Mouse (Mus musculus): ENCODE measurements at regions not wholly inside any gene's neighbourhood (a gene's known extent, or its start where the extent isn't known, plus 50 kb on each side); places are given as distances from the start of the nearest gene placed in this dataset.

GRCm38 (mm10) chr14:89063971-89064370, 592.8 kb upstream of the Pcdh20 start:
- ATAC-seq (ENCODE audit: low FRiP score): no peak
- Histone ChIP-seq H3K27ac (ENCODE audit: low read depth, low read length) (no peak overlapping the region), H3K9me3 (ENCODE audit: control insufficient read depth, low read length) (no peaks in the 10 kb centered on the region), H3K27me3 (ENCODE audit: control insufficient read depth, insufficient read depth, low read length) (no peaks in the 10 kb centered on the region), H3K4me3 (ENCODE audit: low read depth, low read length) (no peak overlapping the region), H3K4me1 (ENCODE audit: control insufficient read depth, insufficient read depth, low read length) (no peaks in the 10 kb centered on the region), H3K36me3 (ENCODE audit: control insufficient read depth, insufficient read depth, low read length) (no peaks in the 10 kb centered on the region), H3K9ac (ENCODE audit: low read length) (no peak overlapping the region), H3K4me2 (no peak overlapping the region)
- 82% methylated on average over 1 of the region's 1 CpGs for WGBS
- DNase-seq (ENCODE audit: low spot score, missing footprints): no peak

GRCm38 (mm10) chr14:89062583-89063436, 591.6 kb upstream of the Pcdh20 start:
- no peak for DNase-seq (ENCODE audit: low spot score, missing footprints)
- H3K9ac ChIP-seq (ENCODE audit: low read length): no peak overlapping the region
- 63% methylated on average over 5 of the region's 5 CpGs for WGBS
- H3K9me3 ChIP-seq (ENCODE audit: control insufficient read depth, low read length): no peaks in the 10 kb centered on the region
- no peak overlapping the region for H3K4me3 ChIP-seq (ENCODE audit: low read depth, low read length)
- H3K27ac ChIP-seq (ENCODE audit: low read depth, low read length): no peak overlapping the region
- no peaks in the 10 kb centered on the region for H3K4me1 ChIP-seq (ENCODE audit: control insufficient read depth, insufficient read depth, low read length)
- H3K27me3 ChIP-seq (ENCODE audit: control insufficient read depth, insufficient read depth, low read length): no peaks in the 10 kb centered on the region
- ATAC-seq (ENCODE audit: low FRiP score): no peak
- no peaks in the 10 kb centered on the region for H3K36me3 ChIP-seq (ENCODE audit: control insufficient read depth, insufficient read depth, low read length)
- no peak overlapping the region for H3K4me2 ChIP-seq

- Histone ChIP-seq H3K4me3 (ENCODE audit: low read depth, low read length) (no peak overlapping the region), H3K36me3 (ENCODE audit: control insufficient read depth, insufficient read depth, low read length) (no peaks in the 10 kb centered on the region), H3K4me1 (ENCODE audit: control insufficient read depth, insufficient read depth, low read length) (no peaks in the 10 kb centered on the region), H3K9me3 (ENCODE audit: control insufficient read depth, low read length) (no peaks in the 10 kb centered on the region), H3K27ac (ENCODE audit: low read depth, low read length) (no peak overlapping the region), H3K27me3 (ENCODE audit: control insufficient read depth, insufficient read depth, low read length) (no peaks in the 10 kb centered on the region), H3K4me2 (no peak overlapping the region), H3K9ac (ENCODE audit: low read length) (no peak overlapping the region)
- no peak for DNase-seq (ENCODE audit: low spot score, missing footprints)
- 45% methylated on average over 1 of the region's 1 CpGs for WGBS
- ATAC-seq (ENCODE audit: low FRiP score): peak; percentile 44; the same call in 1 of the 2 replicates
Measured at GRCm38 (mm10) chr14:89061319-89061718, 590.1 kb upstream of the Pcdh20 start.

- no peak overlapping the region for H3K27ac ChIP-seq (ENCODE audit: low read depth, low read length)
- ATAC-seq (ENCODE audit: low FRiP score) (no peak), DNase-seq (ENCODE audit: low spot score, missing footprints) (peak; percentile 91)
- H3K36me3 ChIP-seq (ENCODE audit: control insufficient read depth, insufficient read depth, low read length): no peaks in the 10 kb centered on the region
- no peak overlapping the region for H3K4me3 ChIP-seq (ENCODE audit: low read depth, low read length)
- H3K9me3 ChIP-seq (ENCODE audit: control insufficient read depth, low read length): no peaks in the 10 kb centered on the region
- no peak overlapping the region for H3K4me2 ChIP-seq
- H3K27me3 ChIP-seq (ENCODE audit: control insufficient read depth, insufficient read depth, low read length): no peaks in the 10 kb centered on the region
- no peaks in the 10 kb centered on the region for H3K4me1 ChIP-seq (ENCODE audit: control insufficient read depth, insufficient read depth, low read length)
- H3K9ac ChIP-seq (ENCODE audit: low read length): no peak overlapping the region
Measured at GRCm38 (mm10) chr14:89034390-89034789, 563.2 kb upstream of the Pcdh20 start.

- WGBS: 96% methylated on average over 2 of the region's 2 CpGs
- Histone ChIP-seq H3K36me3 (ENCODE audit: control insufficient read depth, insufficient read depth, low read length) (no peaks in the 10 kb centered on the region), H3K4me1 (ENCODE audit: control insufficient read depth, insufficient read depth, low read length) (no peaks in the 10 kb centered on the region)
Measured at GRCm38 (mm10) chr14:89011440-89011839, 540.2 kb upstream of the Pcdh20 start.

GRCm38 (mm10) chr14:89009648-89010047, 538.5 kb upstream of the Pcdh20 start:
- Histone ChIP-seq H3K4me2 (no peak overlapping the region), H3K4me3 (ENCODE audit: low read depth, low read length) (no peak overlapping the region), H3K27me3 (ENCODE audit: control insufficient read depth, insufficient read depth, low read length) (no peaks in the 10 kb centered on the region), H3K4me1 (ENCODE audit: control insufficient read depth, insufficient read depth, low read length) (no peaks in the 10 kb centered on the region), H3K9ac (ENCODE audit: low read length) (no peak overlapping the region), H3K27ac (ENCODE audit: low read depth, low read length) (no peak overlapping the region), H3K9me3 (ENCODE audit: control insufficient read depth, low read length) (no peaks in the 10 kb centered on the region), H3K36me3 (ENCODE audit: control insufficient read depth, insufficient read depth, low read length) (no peaks in the 10 kb centered on the region)
- no peak for ATAC-seq (ENCODE audit: low FRiP score)
- no peak for DNase-seq (ENCODE audit: low spot score, missing footprints)
- WGBS: 33% methylated on average over 1 of the region's 1 CpGs

More at GRCm38 (mm10) chr14:89011440-89011839, 540.2 kb upstream of the Pcdh20 start:
- Histone ChIP-seq H3K27me3 (ENCODE audit: control insufficient read depth, insufficient read depth, low read length) (no peaks in the 10 kb centered on the region), H3K4me3 (ENCODE audit: low read depth, low read length) (no peak overlapping the region), H3K27ac (ENCODE audit: low read depth, low read length) (no peak overlapping the region), H3K4me2 (no peak overlapping the region), H3K9ac (ENCODE audit: low read length) (no peak overlapping the region), H3K9me3 (ENCODE audit: control insufficient read depth, low read length) (no peaks in the 10 kb centered on the region)
- ATAC-seq (ENCODE audit: low FRiP score): no peak
- no peak for DNase-seq (ENCODE audit: low spot score, missing footprints)

- H3K4me3 ChIP-seq (ENCODE audit: low read depth, low read length): no peak overlapping the region
- ATAC-seq (ENCODE audit: low FRiP score): no peak; the same call in 1 of the 2 replicates
- DNase-seq (ENCODE audit: low spot score, missing footprints): peak; percentile 93
- H3K27ac ChIP-seq (ENCODE audit: low read depth, low read length): no peak overlapping the region
- no peaks in the 10 kb centered on the region for H3K4me1 ChIP-seq (ENCODE audit: control insufficient read depth, insufficient read depth, low read length)
- no peaks in the 10 kb centered on the region for H3K36me3 ChIP-seq (ENCODE audit: control insufficient read depth, insufficient read depth, low read length)
- 13% methylated on average over 6 of the region's 6 CpGs for WGBS
- H3K9ac ChIP-seq (ENCODE audit: low read length): no peak overlapping the region
- H3K9me3 ChIP-seq (ENCODE audit: control insufficient read depth, low read length): no peaks in the 10 kb centered on the region
- no peak overlapping the region for H3K4me2 ChIP-seq
- no peaks in the 10 kb centered on the region for H3K27me3 ChIP-seq (ENCODE audit: control insufficient read depth, insufficient read depth, low read length)
Measured at GRCm38 (mm10) chr14:88981895-88982294, 510.7 kb upstream of the Pcdh20 start.

- no peaks in the 10 kb centered on the region for H3K4me1 ChIP-seq (ENCODE audit: control insufficient read depth, insufficient read depth, low read length)
- H3K27ac ChIP-seq (ENCODE audit: low read depth, low read length): no peak overlapping the region
- 96% methylated on average over 1 of the region's 1 CpGs for WGBS
- no peaks in the 10 kb centered on the region for H3K9me3 ChIP-seq (ENCODE audit: control insufficient read depth, low read length)
- ATAC-seq (ENCODE audit: low FRiP score): no peak
- H3K27me3 ChIP-seq (ENCODE audit: control insufficient read depth, insufficient read depth, low read length): no peaks in the 10 kb centered on the region
- no peaks in the 10 kb centered on the region for H3K36me3 ChIP-seq (ENCODE audit: control insufficient read depth, insufficient read depth, low read length)
- no peak overlapping the region for H3K4me3 ChIP-seq (ENCODE audit: low read depth, low read length)
- H3K9ac ChIP-seq (ENCODE audit: low read length): no peak overlapping the region
- DNase-seq (ENCODE audit: low spot score, missing footprints): no peak
- H3K4me2 ChIP-seq: no peak overlapping the region
Measured at GRCm38 (mm10) chr14:88976007-88976406, 504.8 kb upstream of the Pcdh20 start.

- H3K4me1 ChIP-seq (ENCODE audit: control insufficient read depth, insufficient read depth, low read length): no peaks in the 10 kb centered on the region
- no peak for ATAC-seq (ENCODE audit: low FRiP score)
- no peaks in the 10 kb centered on the region for H3K27me3 ChIP-seq (ENCODE audit: control insufficient read depth, insufficient read depth, low read length)
- no peak overlapping the region for H3K4me2 ChIP-seq
- H3K9me3 ChIP-seq (ENCODE audit: control insufficient read depth, low read length): no peaks in the 10 kb centered on the region
- H3K36me3 ChIP-seq (ENCODE audit: control insufficient read depth, insufficient read depth, low read length): no peaks in the 10 kb centered on the region
- H3K4me3 ChIP-seq (ENCODE audit: low read depth, low read length): no peak overlapping the region
- H3K27ac ChIP-seq (ENCODE audit: low read depth, low read length): no peak overlapping the region
- WGBS: 71% methylated on average over 1 of the region's 1 CpGs
- no peak overlapping the region for H3K9ac ChIP-seq (ENCODE audit: low read length)
- DNase-seq (ENCODE audit: low spot score, missing footprints): no peak
Measured at GRCm38 (mm10) chr14:88934569-88934968, 463.4 kb upstream of the Pcdh20 start.

Measured in midbrain, embryonic 11.5 days (tissue).